Mouse (Mus musculus): Measurements from ENCODE around the gene Amd1.

Gene Amd1

GRCm38 (mm10) chr10:40302140-40302985 is at the start of gene Amd1:
Gene Amd1 (minus strand): TSS chr10:40302186.
- peak; percentile 99 for DNase-seq (ENCODE audit: low read depth in 2 of 2, low spot score in 2 of 2)

DNA sequence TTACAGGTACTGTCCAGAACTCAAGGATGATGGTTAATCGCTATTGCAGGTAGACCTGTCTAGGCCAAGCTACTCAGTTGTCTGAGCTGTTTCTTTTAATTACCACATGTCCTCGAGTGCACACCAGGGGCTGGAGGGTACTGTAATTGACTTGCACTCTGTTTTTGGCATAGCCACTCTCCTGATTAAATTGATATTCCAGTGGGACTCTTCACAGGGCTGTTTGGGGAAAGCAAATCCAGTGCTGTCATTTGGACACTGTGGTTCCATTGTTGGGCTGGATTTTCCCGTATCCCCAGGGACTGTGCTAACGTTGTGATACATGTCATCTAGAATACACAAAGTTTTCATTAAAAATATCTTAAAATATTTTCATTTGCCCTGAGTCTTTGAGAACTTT is 49.2 kb upstream of the Amd1 start:
- no peak for DNase-seq (ENCODE audit: low read depth in 2 of 2, low spot score in 2 of 2)

DNA sequence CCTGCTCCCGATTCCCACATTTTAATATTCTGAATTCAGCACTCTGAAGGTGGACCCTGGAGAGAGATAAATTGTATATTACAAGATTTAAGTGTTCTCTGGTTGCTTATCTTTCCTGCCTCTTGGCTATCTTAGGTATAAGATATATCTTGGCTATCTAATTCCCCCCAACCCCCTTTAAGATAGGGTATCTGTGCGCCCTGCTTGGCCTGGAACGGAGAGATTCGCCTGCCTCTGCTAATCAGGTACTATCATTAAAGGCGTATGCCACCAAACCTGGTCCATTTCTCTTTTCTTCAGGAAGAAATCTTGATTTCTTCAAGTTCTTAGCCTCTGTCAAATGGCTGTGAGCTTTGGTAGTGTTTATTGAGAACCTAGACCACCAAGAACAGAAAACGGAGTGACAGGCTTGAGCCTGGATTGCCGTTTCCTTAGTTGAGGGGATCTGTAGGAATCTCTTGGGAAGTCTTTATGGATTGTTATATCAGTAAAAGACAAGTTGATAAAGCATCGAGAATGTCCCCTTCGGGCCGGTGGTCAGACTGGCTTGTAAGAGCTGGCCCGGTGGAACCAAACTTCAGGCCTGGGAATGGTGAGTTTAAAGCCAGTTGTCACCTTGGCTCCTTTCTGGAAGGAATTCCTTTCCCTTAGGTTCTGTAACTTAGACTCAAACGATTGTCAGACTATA is 48.4 kb upstream of the Amd1 start:
- DNase-seq (ENCODE audit: low read depth in 2 of 2, low spot score in 2 of 2), result no peak

DNA sequence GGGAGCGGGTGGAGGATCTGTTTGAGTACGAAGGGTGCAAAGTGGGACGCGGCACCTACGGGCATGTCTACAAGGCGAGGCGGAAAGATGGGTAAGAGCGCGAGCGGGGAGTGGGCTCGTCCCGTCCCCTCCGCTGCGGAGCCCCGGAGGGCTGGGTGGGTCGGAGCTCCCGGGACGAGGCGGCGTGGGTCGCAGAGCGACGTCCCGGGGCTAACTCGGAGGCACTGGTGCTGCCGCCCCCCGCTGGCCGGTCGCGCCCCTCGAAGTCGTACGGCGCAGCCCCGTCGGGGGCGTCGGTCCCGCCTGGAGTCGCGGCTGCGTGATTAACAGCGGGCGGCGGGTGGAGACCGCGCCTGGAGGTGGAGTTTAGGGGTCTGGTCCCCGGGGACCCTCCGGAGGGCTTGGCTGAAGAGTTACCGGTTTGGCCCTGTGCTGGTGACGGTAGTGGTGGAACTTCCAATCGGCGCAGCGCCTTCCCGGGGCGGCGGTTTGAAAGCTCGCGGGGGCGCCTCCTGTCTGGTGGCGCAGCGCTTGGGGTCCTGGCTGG is 47.7 kb upstream of the Amd1 start:
- peak in 1 of 2 experiments; percentile 37 for DNase-seq (ENCODE audit: low read depth in 2 of 2, low spot score in 2 of 2)

GRCm38 (mm10) chr10:40348566-40349536 is 46.9 kb upstream of the Amd1 start:
- DNase-seq (ENCODE audit: low read depth in 2 of 2, low spot score in 2 of 2), result peak; percentile 97

GRCm38 (mm10) chr10:40347461-40347954 is 45.5 kb upstream of the Amd1 start:
- no peak for DNase-seq (ENCODE audit: low read depth in 2 of 2, low spot score in 2 of 2)

GRCm38 (mm10) chr10:40346776-40347403 is 44.9 kb upstream of the Amd1 start:
- no peak for DNase-seq (ENCODE audit: low read depth in 2 of 2, low spot score in 2 of 2)

DNA sequence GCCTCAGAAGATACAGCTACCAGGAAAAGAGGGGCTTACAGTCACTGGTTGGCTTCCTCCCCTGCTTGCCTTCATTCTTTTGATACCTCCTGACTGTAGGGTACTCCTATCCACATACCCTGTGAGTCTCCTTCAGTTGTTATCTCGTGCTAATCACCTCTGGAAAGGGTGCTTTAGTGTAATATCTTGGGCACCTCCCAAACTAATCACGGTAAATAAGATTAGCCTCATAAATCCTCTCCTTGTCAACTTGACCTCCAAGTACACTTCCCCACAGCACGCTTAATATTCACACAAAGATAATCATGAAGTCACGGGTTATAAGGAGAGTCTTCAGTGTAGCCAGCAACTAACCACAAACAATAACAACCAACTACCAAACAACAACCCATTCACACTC is 40.0 kb upstream of the Amd1 start:
- no peak for DNase-seq (ENCODE audit: low read depth in 2 of 2, low spot score in 2 of 2)

DNA sequence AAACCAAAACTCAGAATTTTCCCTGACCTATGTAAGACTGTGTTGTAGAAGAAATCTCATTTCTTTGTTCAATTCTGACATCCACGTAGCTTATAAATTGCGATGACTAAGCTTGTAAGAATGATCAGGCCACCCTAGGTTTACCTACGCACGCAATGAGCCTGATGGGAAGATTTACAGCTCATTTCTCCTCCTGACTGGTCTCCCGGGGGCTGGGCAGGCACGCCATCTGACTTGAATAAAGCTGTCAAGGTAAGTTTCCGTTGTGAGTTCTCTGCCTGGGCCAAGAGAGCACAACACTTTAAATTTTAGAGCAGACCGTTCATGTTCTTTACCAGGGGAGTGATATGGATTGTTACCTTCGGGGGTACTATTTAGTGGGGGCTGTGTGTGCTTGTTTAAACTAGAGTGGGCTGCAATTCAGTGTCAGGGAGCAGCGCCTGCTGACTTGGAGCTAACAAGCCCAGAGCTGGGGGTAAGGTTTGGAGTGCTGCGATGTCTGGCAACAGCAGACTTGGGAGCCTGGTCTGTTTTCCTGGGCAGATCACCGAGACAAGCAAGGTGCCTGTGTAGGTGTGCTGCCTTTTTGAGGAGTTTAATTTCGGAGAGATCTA is 37.5 kb upstream of the Amd1 start, which contains the start of gene Cdk19:
TSS of gene Cdk19 (plus strand) at position 214 of the 614 bp plus-strand sequence.
- no peak for DNase-seq (ENCODE audit: low read depth in 2 of 2, low spot score in 2 of 2)

DNA sequence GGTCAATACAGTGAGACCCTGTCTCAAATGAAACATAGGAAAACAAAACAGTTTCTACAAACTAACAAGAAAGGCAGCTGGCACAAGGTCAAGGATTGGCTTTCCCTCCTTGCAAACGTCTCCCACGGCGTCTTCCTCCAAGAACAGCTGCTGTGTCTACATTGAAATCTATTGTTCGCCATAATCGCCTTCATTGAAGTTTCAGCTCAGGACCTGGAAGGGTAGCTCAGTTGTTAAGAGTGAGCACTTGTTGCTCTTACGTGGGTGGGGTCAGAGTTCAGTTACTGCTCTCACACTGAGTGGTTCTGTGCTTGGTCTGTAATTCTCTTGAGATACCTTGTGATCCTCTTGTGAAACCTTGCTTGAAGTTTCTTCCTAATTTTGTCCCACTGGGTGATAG is 30.9 kb upstream of the Amd1 start:
- DNase-seq (ENCODE audit: low read depth in 2 of 2, low spot score in 2 of 2), result no peak

GRCm38 (mm10) chr10:40330262-40330661 is 28.3 kb upstream of the Amd1 start:
- DNase-seq (ENCODE audit: low read depth in 2 of 2, low spot score in 2 of 2), result no peak

DNA sequence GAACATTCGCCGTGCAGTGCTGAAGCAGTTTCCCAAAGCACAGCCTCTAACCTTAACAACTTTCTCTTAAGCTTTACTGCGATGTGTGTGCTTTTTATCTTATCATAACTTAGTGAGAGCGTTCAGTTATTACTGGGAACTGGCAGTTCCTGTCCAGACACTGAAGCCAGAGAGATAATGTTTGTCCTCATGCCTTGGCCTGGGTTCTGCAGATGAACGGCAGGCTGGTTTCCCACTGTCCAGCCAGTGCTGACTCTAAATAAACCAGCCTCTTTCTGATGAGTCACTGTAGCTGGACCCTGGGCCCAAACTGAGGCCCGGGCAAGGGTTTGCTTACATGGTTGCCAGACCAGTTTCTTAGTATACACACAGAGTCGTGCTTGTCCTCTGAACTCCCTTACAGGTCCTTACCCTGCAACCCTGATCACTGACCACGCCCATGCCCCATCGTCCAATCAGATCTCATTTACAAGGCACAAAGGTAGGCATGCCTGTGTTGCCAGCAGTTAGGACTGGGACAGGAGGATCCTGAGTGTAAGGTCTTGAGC is 26.1 kb upstream of the Amd1 start:
- DNase-seq (ENCODE audit: low read depth in 2 of 2, low spot score in 2 of 2), result no peak

GRCm38 (mm10) chr10:40320306-40320705 is 18.3 kb upstream of the Amd1 start:
- DNase-seq (ENCODE audit: low read depth in 2 of 2, low spot score in 2 of 2), result no peak

DNA sequence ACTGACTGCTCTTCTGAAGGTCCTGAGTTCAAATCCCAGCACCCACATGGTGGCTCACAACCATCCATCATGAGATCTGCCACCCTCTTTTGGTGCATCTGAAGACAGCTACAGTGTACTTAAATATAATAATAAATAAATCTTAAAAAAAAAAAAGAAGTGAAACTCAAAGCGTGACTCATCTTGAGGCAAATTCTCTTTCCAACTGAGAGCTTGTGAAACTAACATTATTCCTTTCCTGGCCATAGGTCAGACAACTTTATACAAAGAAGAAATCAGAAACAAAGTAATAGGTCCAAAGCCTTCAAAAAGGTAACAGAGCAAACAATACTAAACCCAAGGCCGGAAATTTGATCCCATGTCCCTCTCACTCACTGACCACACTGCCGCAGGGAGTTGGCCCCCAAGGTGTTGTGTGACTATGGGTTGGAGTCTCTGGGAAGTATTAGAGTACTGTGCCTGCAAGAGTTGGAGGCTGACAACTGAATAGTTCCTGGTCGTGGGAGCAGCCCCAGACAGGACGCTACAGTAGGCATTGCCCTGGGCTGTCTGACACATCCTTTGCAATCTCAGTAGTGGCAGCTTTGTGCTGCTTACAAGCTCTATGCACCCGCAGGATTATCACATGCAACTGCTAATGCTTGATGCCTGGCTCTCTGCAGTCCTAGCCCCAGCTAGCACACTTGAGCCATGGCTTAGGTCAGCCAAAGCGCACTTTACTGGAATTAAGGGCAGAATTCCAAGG is 15.0 kb upstream of the Amd1 start:
- DNase-seq (ENCODE audit: low read depth in 2 of 2, low spot score in 2 of 2), result no peak

GRCm38 (mm10) chr10:40312781-40313180 is 10.8 kb upstream of the Amd1 start:
- DNase-seq (ENCODE audit: low read depth in 2 of 2, low spot score in 2 of 2), result no peak

- no peak for DNase-seq (ENCODE audit: low read depth in 2 of 2, low spot score in 2 of 2)
Observed at GRCm38 (mm10) chr10:40309884-40310635, 8.1 kb upstream of the Amd1 start.

DNA sequence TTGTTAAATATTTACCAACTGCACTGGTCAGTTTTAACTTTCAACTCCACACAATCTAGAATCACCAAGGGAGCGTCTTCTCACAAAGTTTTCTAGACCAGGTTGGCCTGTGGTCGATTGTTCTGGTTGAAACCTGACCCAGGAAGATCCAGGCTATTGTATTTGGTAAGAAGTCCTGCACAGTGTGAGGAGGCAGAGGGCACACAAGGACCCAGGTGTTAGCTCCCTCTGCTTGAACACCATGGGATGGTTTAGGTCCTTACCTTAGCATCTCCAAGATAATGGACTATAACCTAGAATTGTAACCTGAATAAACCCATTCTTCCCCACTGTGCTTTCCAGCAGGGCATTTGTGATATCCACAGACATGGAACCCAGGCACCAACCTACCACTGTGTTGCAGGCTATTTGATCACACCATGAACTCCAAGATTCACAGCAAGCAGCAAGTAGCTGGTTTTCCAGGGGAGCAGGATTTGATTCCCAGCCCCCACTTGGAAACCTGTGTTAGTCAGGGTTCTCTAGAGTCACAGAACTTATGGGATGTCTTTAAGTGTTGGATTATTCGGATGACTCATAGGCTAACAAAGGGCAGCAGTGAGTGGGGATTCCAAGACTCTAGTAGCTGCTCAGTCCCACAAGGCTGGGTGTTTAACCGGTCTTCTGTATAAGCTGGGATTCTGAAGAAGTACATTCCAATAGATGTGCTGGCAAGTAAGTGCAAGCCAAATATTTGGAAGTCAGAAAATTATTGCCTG is 6.0 kb upstream of the Amd1 start:
- DNase-seq (ENCODE audit: low read depth in 2 of 2, low spot score in 2 of 2), result no peak

All from CD8-positive naive resting alpha-beta T cell, adult 2 months (primary cell).